Mouse (Mus musculus): ENCODE results near the gene Pikfyve. TPM values are rescaled to one million over a fixed set of nuclear protein-coding genes. Genes with fewer than 3 reads are reported as not detected.
"Not testable (repeated sequence)": the region's sequence is repeated elsewhere in the genome, so short reads cannot be mapped to it uniquely, and the experiment has no call there.

The Pikfyve gene
- polyA plus RNA-seq, 1 experiment from 2014 or later = 19.3 TPM

- no peak overlapping the region for H3K4me3 ChIP-seq (ENCODE audit: low read depth, low read length)
Measured at GRCm38 (mm10) chr1:65198425-65198824, 11.9 kb downstream of the Pikfyve start.

GRCm38 (mm10) chr1:65198861-65199260, 12.4 kb downstream of the Pikfyve start:
- no peak for DNase-seq (ENCODE audit: low spot score)
- H3K4me1 ChIP-seq (ENCODE audit: control insufficient read depth, insufficient read depth, low read length) = no peaks in the 10 kb centered on the region
- no peak overlapping the region for H3K4me3 ChIP-seq (ENCODE audit: low read depth, low read length)
- H3K27ac ChIP-seq (ENCODE audit: low read depth, low read length) = no peak overlapping the region
- no peaks in the 10 kb centered on the region for H3K9me3 ChIP-seq (replicated peaks; ENCODE audit: control insufficient read depth, low read length)
- peaks cover 31% of the 10 kb centered on the region for H3K36me3 ChIP-seq (ENCODE audit: control insufficient read depth, insufficient read depth, low read length)
- no peak overlapping the region for H3K9ac ChIP-seq (ENCODE audit: low read length)
- ATAC-seq = no peak
- no peaks in the 10 kb centered on the region for H3K27me3 ChIP-seq (replicated peaks; ENCODE audit: control insufficient read depth, insufficient read depth, low read length)
- 94% methylated on average over 2 of the region's 2 CpGs for WGBS
- H3K4me2 ChIP-seq (ENCODE audit: low read length) = no peak overlapping the region

More at GRCm38 (mm10) chr1:65198425-65198824, 11.9 kb downstream of the Pikfyve start:
- WGBS = 92% methylated on average over 2 of the region's 2 CpGs
- DNase-seq (ENCODE audit: low spot score) (no peak), ATAC-seq (no peak)
- Histone ChIP-seq H3K4me1 (ENCODE audit: control insufficient read depth, insufficient read depth, low read length) (no peaks in the 10 kb centered on the region), H3K4me2 (ENCODE audit: low read length) (no peak overlapping the region), H3K27me3 (replicated peaks; ENCODE audit: control insufficient read depth, insufficient read depth, low read length) (no peaks in the 10 kb centered on the region), H3K36me3 (ENCODE audit: control insufficient read depth, insufficient read depth, low read length) (peaks cover 29% of the 10 kb centered on the region), H3K9ac (ENCODE audit: low read length) (no peak overlapping the region), H3K9me3 (replicated peaks; ENCODE audit: control insufficient read depth, low read length) (no peaks in the 10 kb centered on the region), H3K27ac (ENCODE audit: low read depth, low read length) (no peak overlapping the region)

DNA sequence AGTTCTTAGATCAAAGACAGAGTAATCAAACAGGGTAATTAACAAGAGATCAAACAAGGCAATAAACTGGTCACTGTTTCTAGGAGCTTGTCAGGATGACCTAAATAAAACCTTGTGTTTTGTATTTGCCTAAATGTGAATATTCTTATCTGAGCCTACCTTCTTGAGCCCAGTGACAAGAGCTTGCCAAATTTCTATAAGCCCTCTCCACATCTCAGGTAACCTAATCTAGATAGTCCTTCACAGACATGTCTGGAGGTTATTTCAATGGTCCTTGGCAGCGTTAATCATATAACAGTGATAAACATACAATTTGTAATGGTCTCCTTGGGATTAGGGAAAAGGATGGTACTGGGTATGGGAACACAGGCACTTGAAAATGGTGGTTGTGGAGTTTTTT, 17.8 kb downstream of the Pikfyve start:
- DNase-seq (ENCODE audit: low spot score) (no peak), ATAC-seq (no peak)
- Histone ChIP-seq H3K9ac (ENCODE audit: low read length) (no peak overlapping the region), H3K4me1 (ENCODE audit: control insufficient read depth, insufficient read depth, low read length) (no peaks in the 10 kb centered on the region), H3K27me3 (replicated peaks; ENCODE audit: control insufficient read depth, insufficient read depth, low read length) (no peaks in the 10 kb centered on the region), H3K4me3 (ENCODE audit: low read depth, low read length) (no peak overlapping the region), H3K9me3 (replicated peaks; ENCODE audit: control insufficient read depth, low read length) (no peaks in the 10 kb centered on the region), H3K4me2 (ENCODE audit: low read length) (no peak overlapping the region), H3K27ac (ENCODE audit: low read depth, low read length) (no peak overlapping the region), H3K36me3 (ENCODE audit: control insufficient read depth, insufficient read depth, low read length) (peaks cover 57% of the 10 kb centered on the region)
- WGBS = 94% methylated on average over 1 of the region's 1 CpGs

DNA sequence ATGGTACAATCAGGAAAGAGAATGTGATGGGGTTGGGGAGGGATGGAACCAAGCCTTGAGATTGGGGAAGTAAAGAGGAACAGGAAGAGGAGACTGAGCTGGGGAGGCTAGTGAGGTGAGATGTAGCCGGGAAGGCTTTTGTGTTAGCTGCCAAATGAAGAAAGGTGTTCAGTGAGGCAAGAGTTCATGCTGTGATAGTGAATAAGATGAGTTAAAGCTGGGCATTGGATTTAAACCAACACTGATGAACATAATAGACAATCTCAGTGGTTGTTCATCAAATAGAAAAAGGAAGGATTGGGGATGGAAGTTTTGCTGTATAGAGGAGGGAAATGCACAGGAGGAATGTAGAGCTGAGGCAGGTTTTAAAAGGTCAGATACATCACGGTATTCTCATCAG, 26.7 kb downstream of the Pikfyve start:
- Histone ChIP-seq H3K27me3 (replicated peaks; ENCODE audit: control insufficient read depth, insufficient read depth, low read length) (no peaks in the 10 kb centered on the region), H3K9me3 (replicated peaks; ENCODE audit: control insufficient read depth, low read length) (peaks cover 14% of the 10 kb centered on the region; the same call in 1 of the 2 replicates), H3K36me3 (ENCODE audit: control insufficient read depth, insufficient read depth, low read length) (peaks cover 16% of the 10 kb centered on the region), H3K4me2 (ENCODE audit: low read length) (no peak overlapping the region), H3K4me1 (ENCODE audit: control insufficient read depth, insufficient read depth, low read length) (no peaks in the 10 kb centered on the region), H3K27ac (ENCODE audit: low read depth, low read length) (no peak overlapping the region), H3K9ac (ENCODE audit: low read length) (no peak overlapping the region), H3K4me3 (ENCODE audit: low read depth, low read length) (no peak overlapping the region)
- DNase-seq (ENCODE audit: low spot score) (no peak), ATAC-seq (no peak)
- 3% methylated on average over 2 of the region's 2 CpGs for WGBS

DNA sequence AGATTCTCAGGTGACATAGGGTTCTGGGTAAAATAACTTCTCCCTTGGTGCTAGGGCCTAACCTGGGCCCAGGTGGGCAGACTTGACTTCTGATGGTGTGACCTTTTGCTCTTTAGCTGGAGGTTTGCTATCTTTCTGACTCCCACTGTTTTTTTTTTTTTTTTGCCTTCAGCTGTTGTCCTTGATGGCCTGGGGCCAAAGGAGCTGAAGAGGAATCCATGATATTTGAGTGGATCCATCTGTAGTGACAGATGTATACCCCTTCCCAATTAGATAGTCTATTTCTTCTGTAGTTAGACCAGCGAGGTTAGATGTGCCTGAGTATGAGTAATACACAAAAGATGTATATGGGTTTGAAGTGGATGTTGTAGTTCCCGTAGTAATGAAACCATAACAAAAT, 31.1 kb downstream of the Pikfyve start:
- H3K27me3 ChIP-seq (replicated peaks; ENCODE audit: control insufficient read depth, insufficient read depth, low read length) = no peaks in the 10 kb centered on the region
- no peak overlapping the region for H3K4me3 ChIP-seq (ENCODE audit: low read depth, low read length)
- peaks cover 20% of the 10 kb centered on the region for H3K36me3 ChIP-seq (ENCODE audit: control insufficient read depth, insufficient read depth, low read length)
- no peak for DNase-seq (ENCODE audit: low spot score)
- H3K27ac ChIP-seq (ENCODE audit: low read depth, low read length) = no peak overlapping the region
- H3K9ac ChIP-seq (ENCODE audit: low read length) = no peak overlapping the region
- no peak overlapping the region for H3K4me2 ChIP-seq (ENCODE audit: low read length)
- 83% methylated on average over 2 of the region's 2 CpGs for WGBS
- no peak for ATAC-seq
- H3K4me1 ChIP-seq (ENCODE audit: control insufficient read depth, insufficient read depth, low read length) = no peaks in the 10 kb centered on the region
- no peaks in the 10 kb centered on the region for H3K9me3 ChIP-seq (replicated peaks; ENCODE audit: control insufficient read depth, low read length)

DNA sequence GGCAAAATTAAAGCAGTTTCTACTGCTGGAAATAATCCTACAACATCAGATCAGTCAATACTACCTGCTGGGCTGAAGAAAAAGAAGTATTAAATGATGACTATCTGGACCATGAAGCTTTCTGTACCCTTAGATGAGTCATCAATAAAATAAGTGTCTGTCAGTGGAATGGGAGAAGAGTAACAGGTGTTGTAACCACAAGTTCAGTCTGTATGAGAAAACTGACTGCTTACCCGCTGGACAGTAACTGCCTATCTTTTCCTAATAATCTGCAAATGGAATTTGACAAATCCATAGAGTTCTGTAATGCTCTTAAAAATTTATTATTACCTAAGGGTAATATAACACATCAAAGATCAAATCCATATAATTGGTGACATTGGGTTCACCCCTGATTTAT, 31.5 kb downstream of the Pikfyve start:
- ATAC-seq (no peak), DNase-seq (ENCODE audit: low spot score) (no peak)
- no peak overlapping the region for H3K9ac ChIP-seq (ENCODE audit: low read length)
- 100% methylated on average over 1 of the region's 1 CpGs for WGBS
- H3K27ac ChIP-seq (ENCODE audit: low read depth, low read length) = no peak overlapping the region
- H3K9me3 ChIP-seq (replicated peaks; ENCODE audit: control insufficient read depth, low read length) = no peaks in the 10 kb centered on the region
- H3K4me1 ChIP-seq (ENCODE audit: control insufficient read depth, insufficient read depth, low read length) = no peaks in the 10 kb centered on the region
- peaks cover 20% of the 10 kb centered on the region for H3K36me3 ChIP-seq (ENCODE audit: control insufficient read depth, insufficient read depth, low read length)
- no peak overlapping the region for H3K4me2 ChIP-seq (ENCODE audit: low read length)
- no peak overlapping the region for H3K4me3 ChIP-seq (ENCODE audit: low read depth, low read length)
- no peaks in the 10 kb centered on the region for H3K27me3 ChIP-seq (replicated peaks; ENCODE audit: control insufficient read depth, insufficient read depth, low read length)

DNA sequence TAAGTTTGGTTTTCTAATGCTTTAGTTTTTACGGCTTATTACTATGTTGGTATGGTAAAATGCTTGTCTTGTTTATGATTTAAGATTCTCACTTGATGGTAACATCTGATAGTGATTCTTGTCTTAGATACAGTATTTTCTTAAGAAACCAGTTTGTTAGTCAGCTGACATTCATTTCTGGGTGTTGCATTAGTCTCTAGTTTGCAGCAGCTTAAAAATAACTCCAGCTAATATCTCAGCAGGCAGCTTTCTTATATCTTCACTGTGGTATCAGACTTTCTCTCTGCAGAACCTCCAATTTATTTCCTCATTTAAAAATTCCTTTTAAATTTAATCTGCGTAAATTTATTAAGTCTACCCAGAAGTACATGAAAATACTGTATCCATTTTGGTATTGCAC, 37.2 kb downstream of the Pikfyve start:
- Histone ChIP-seq H3K27ac (ENCODE audit: low read depth, low read length) (no peak overlapping the region), H3K9me3 (replicated peaks; ENCODE audit: control insufficient read depth, low read length) (no peaks in the 10 kb centered on the region), H3K4me1 (ENCODE audit: control insufficient read depth, insufficient read depth, low read length) (no peaks in the 10 kb centered on the region), H3K27me3 (replicated peaks; ENCODE audit: control insufficient read depth, insufficient read depth, low read length) (no peaks in the 10 kb centered on the region), H3K36me3 (ENCODE audit: control insufficient read depth, insufficient read depth, low read length) (peaks cover 35% of the 10 kb centered on the region), H3K4me2 (ENCODE audit: low read length) (no peak overlapping the region), H3K9ac (ENCODE audit: low read length) (no peak overlapping the region), H3K4me3 (ENCODE audit: low read depth, low read length) (no peak overlapping the region)
- DNase-seq (ENCODE audit: low spot score) (no peak), ATAC-seq (no peak)
- 93% methylated on average over 2 of the region's 2 CpGs for WGBS

- DNase-seq (ENCODE audit: low spot score) (no peak), ATAC-seq (no peak)
- H3K9me3 ChIP-seq (replicated peaks; ENCODE audit: control insufficient read depth, low read length) = no peaks in the 10 kb centered on the region
- H3K4me1 ChIP-seq (ENCODE audit: control insufficient read depth, insufficient read depth, low read length) = no peaks in the 10 kb centered on the region
- no peak overlapping the region for H3K27ac ChIP-seq (ENCODE audit: low read depth, low read length)
- WGBS = 90% methylated on average over 2 of the region's 2 CpGs
- peaks cover 20% of the 10 kb centered on the region for H3K36me3 ChIP-seq (ENCODE audit: control insufficient read depth, insufficient read depth, low read length)
- H3K4me3 ChIP-seq (ENCODE audit: low read depth, low read length) = no peak overlapping the region
- no peak overlapping the region for H3K9ac ChIP-seq (ENCODE audit: low read length)
- H3K27me3 ChIP-seq (replicated peaks; ENCODE audit: control insufficient read depth, insufficient read depth, low read length) = no peaks in the 10 kb centered on the region
- no peak overlapping the region for H3K4me2 ChIP-seq (ENCODE audit: low read length)
Measured at GRCm38 (mm10) chr1:65227681-65228080, 41.2 kb downstream of the Pikfyve start.

DNA sequence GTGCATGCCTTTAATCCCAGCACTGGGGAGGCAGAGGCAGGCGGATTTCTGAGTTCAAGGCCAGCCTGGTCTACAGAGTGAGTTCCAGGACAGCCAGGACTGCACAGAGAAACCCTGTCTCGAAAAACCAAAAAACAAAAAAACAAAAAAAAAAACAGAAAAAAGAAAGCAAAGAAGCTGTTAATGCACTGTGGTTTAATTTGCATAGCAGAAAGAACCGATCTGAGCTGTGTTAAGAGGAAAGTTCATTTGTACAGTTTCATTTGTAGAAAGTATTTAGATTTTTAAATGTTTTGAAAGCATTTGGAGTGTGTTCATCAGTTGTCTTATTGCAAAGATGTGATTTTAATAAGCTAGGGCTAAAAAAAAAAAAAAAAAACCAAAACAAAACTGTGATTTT, 43.3 kb downstream of the Pikfyve start:
- not testable (repeated sequence) for DNase-seq (ENCODE audit: low spot score)
- WGBS = 88% methylated on average over 3 of the region's 3 CpGs

More for the DNA sequence above, 43.3 kb downstream of the Pikfyve start:
- not testable (repeated sequence) for H3K9ac ChIP-seq (ENCODE audit: low read length); H3K4me2 ChIP-seq (ENCODE audit: low read length); ATAC-seq; H3K27me3 ChIP-seq (replicated peaks; ENCODE audit: control insufficient read depth, insufficient read depth, low read length); H3K9me3 ChIP-seq (replicated peaks; ENCODE audit: control insufficient read depth, low read length); H3K4me3 ChIP-seq (ENCODE audit: low read depth, low read length); H3K27ac ChIP-seq (ENCODE audit: low read depth, low read length); H3K4me1 ChIP-seq (ENCODE audit: control insufficient read depth, insufficient read depth, low read length)
- peaks cover 11% of the 10 kb centered on the region; the same call in 1 of the 2 replicates for H3K36me3 ChIP-seq (ENCODE audit: control insufficient read depth, insufficient read depth, low read length)
